Mouse (Mus musculus) forebrain, postnatal 0 days (tissue): ENCODE results near the gene Zfp715. TPM values are rescaled to one million over a fixed set of nuclear protein-coding genes. Genes with fewer than 3 reads are reported as not detected.
"Not testable (repeated sequence)": the region's sequence is repeated elsewhere in the genome, so short reads cannot be mapped to it uniquely, and the experiment has no call there.

Experiments used
- ATAC-seq: fragments of 200-750 bp; cut with Nextera tagmentation; 2 replicates; pipeline ENCODE4 v1.8.0; 2017; ENCODE audit warnings: mild to moderate bottlenecking, moderate library complexity
- DNase-seq: peaks from one replicate; pipeline ENCODE4 v3.0.0-alpha.2; 2015
- H3K27ac ChIP-seq: fragments of 300-500 bp; sonication (generic); 2 replicates; pipeline ENCODE4 v1.5.1; 2014; ENCODE audit warnings: low read depth, mild to moderate bottlenecking, antibody characterized with exemption, low read length, moderate library complexity, mixed read lengths
- H3K27me3 ChIP-seq: fragments of 300-500 bp; sonication (generic); 2 replicates; pipeline ENCODE4 v1.6.1; 2014; ENCODE audit warnings: mild to moderate bottlenecking, low read length, mixed read lengths; ENCODE audit not compliant: insufficient read depth
- H3K36me3 ChIP-seq: fragments of 300-500 bp; sonication (generic); 2 replicates; pipeline ENCODE4 v1.6.1; 2014; ENCODE audit warnings: mild to moderate bottlenecking, moderate library complexity; ENCODE audit not compliant: insufficient read depth
- H3K4me1 ChIP-seq: fragments of 300-500 bp; sonication (generic); 2 replicates; pipeline ENCODE4 v1.6.1; 2014; ENCODE audit warnings: antibody characterized with exemption; ENCODE audit not compliant: insufficient read depth
- H3K4me2 ChIP-seq: fragments of 300-500 bp; sonication (generic); 2 replicates; pipeline ENCODE4 v1.6.1; 2014; ENCODE audit warnings: low read depth, mild to moderate bottlenecking, moderate library complexity
- H3K4me3 ChIP-seq: fragments of 300-500 bp; sonication (generic); 2 replicates; pipeline ENCODE4 v1.5.1; 2014; ENCODE audit warnings: low read depth, low read length, mixed read lengths
- H3K9ac ChIP-seq: fragments of 300-500 bp; sonication (generic); 2 replicates; pipeline ENCODE4 v1.6.1; 2014; ENCODE audit warnings: mild to moderate bottlenecking
- H3K9me3 ChIP-seq: fragments of 300-500 bp; sonication (generic); 2 replicates; pipeline ENCODE4 v1.6.1; 2016; ENCODE audit warnings: low read length
- CTCF ChIP-seq: sonication (generic); IDR thresholded peaks from 2 replicates; pipeline ENCODE4 v1.5.1; 2016; ENCODE audit warnings: antibody characterized with exemption, control low read depth, low read depth
- WGBS: fragments of 180-500 bp; shearing (Covaris S2); extraction: QIAGEN DNeasy Blood & Tissue Kit; methylation state at CpG from one replicate; pipeline ENCODE4 v1.1.7; 2014; 5-methylcytosine and 5-hydroxymethylcytosine counted together
- polyA plus RNA-seq: library from polyadenylated mRNA; unstranded; fragments of >200 nt; fragmentation: Nextera tagmentation; extraction: Ambion mirVana; gene quantifications from 2 replicates; pipeline ENCODE4 v1.2.1, GENCODE M21; 2015
- total RNA-seq: library from RNA; depleted of rRNA; stranded (reverse); fragments of >200 nt; gene quantifications from 2 replicates; pipeline ENCODE4 v1.2.3, GENCODE M21; 2014; rRNA removed

The Zfp715 gene
- total and polyA plus RNA-seq, 2 experiments from 2014 or later, result 17.3 to 35.9 TPM

GRCm38 (mm10) chr7:43253540-43253939 lies 59.6 kb downstream of the Zfp715 start:
- Histone ChIP-seq H3K9me3 (0 out of 2 replicates have a peak, but pooled peaks cover 4% of the 10 kb centered on the region), H3K27me3 (no peaks in the 10 kb centered on the region), H3K27ac (no peak overlapping the region), H3K4me2 (no peak overlapping the region), H3K9ac (no peak overlapping the region), H3K4me3 (no peak overlapping the region), H3K4me1 (no peaks in the 10 kb centered on the region), H3K36me3 (no peaks in the 10 kb centered on the region)
- DNase-seq, result no peak
- 85% methylated on average over 7 of the region's 7 CpGs for WGBS
- TF ChIP-seq CTCF, result no peak
- no peak for ATAC-seq

DNA sequence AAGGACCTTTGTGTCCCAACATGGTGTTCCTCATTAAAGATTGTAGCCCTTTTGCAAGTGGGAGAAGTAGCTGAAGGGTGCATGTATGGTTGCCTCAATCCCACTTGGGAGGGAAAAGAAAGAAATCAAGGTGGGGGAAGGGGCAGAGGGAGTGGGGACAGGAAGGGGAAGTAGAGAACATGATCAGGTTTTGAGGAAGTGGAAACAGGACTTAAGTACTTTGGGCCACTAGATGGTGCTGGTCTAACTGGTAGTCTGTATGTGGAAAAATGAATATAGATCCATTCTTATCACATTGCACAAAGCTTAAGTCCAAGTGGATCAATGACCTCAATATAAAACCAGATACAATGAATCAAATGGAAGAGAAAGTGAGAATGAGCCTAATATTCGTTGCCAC lies 62.4 kb downstream of the Zfp715 start:
- 85% methylated on average over 1 of the region's 1 CpGs for WGBS

More for the DNA sequence above, 62.4 kb downstream of the Zfp715 start:
- H3K27ac ChIP-seq, H3K4me1 ChIP-seq, H3K9ac ChIP-seq, H3K9me3 ChIP-seq, DNase-seq, ATAC-seq, H3K4me2 ChIP-seq, H3K27me3 ChIP-seq, H3K4me3 ChIP-seq, H3K36me3 ChIP-seq: not testable (repeated sequence)

Other genes with a start within 250 kb of the Zfp715 start
- gene Zfp936, start 199.1 kb downstream of the Zfp715 start, total RNA-seq, result not detected in 2 replicates
- gene Zfp936, start 199.1 kb downstream of the Zfp715 start, polyA plus RNA-seq, result not detected in 2 replicates
- 0.08 TPM in 1 of 2 replicates, not detected in the other for gene Siglecf, start 38.0 kb upstream of the Zfp715 start, total RNA-seq
- 0.16 and 0.25 TPM in 2 replicates for gene Siglecf, start 38.0 kb upstream of the Zfp715 start, polyA plus RNA-seq
- gene Siglecg, start 94.9 kb upstream of the Zfp715 start, total RNA-seq, result not detected in 2 replicates
- gene Siglecg, start 94.9 kb upstream of the Zfp715 start, polyA plus RNA-seq, result 0.09 TPM in 1 of 2 replicates, not detected in the other
- gene Lim2, start 114.4 kb upstream of the Zfp715 start, total RNA-seq, result not detected in 2 replicates
- not detected in 2 replicates for gene Lim2, start 114.4 kb upstream of the Zfp715 start, polyA plus RNA-seq
- gene Nkg7, start 123.8 kb upstream of the Zfp715 start, total RNA-seq, result not detected in 2 replicates
- gene Nkg7, start 123.8 kb upstream of the Zfp715 start, polyA plus RNA-seq, result not detected in 2 replicates
- not detected in 2 replicates for gene Cldnd2, start 127.5 kb upstream of the Zfp715 start, total RNA-seq
- not detected in 2 replicates for gene Cldnd2, start 127.5 kb upstream of the Zfp715 start, polyA plus RNA-seq
- 38.2 and 46.1 TPM in 2 replicates for gene Etfb, start 130.8 kb upstream of the Zfp715 start, total RNA-seq
- gene Etfb, start 130.8 kb upstream of the Zfp715 start, polyA plus RNA-seq, result 101 and 117 TPM in 2 replicates
- 0.31 and 3.7 TPM in 2 replicates for gene Gm45233, start 130.8 kb upstream of the Zfp715 start, total RNA-seq
- 0.30 TPM in 1 of 2 replicates, not detected in the other for gene Gm45233, start 130.8 kb upstream of the Zfp715 start, polyA plus RNA-seq
- gene Vsig10l, start 149.9 kb upstream of the Zfp715 start, total RNA-seq, result 4.2 and 16.9 TPM in 2 replicates
- gene Vsig10l, start 149.9 kb upstream of the Zfp715 start, polyA plus RNA-seq, result 8.1 and 13.8 TPM in 2 replicates
- 24.9 and 26.1 TPM in 2 replicates for gene Iglon5, start 176.8 kb upstream of the Zfp715 start, total RNA-seq
- 3.0 and 4.4 TPM in 2 replicates for gene Iglon5, start 176.8 kb upstream of the Zfp715 start, polyA plus RNA-seq
- not detected in 2 replicates for gene 4931406B18Rik, start 192.6 kb upstream of the Zfp715 start, total RNA-seq
- not detected in 2 replicates for gene 4931406B18Rik, start 192.6 kb upstream of the Zfp715 start, polyA plus RNA-seq
- gene Cd33, start 231.1 kb upstream of the Zfp715 start, total RNA-seq, result 0.77 and 1.0 TPM in 2 replicates
- 1.2 and 1.7 TPM in 2 replicates for gene Cd33, start 231.1 kb upstream of the Zfp715 start, polyA plus RNA-seq
- 12.4 and 12.6 TPM in 2 replicates for gene Zfp658, start 249.0 kb upstream of the Zfp715 start, total RNA-seq
- 1.6 and 3.1 TPM in 2 replicates for gene Zfp658, start 249.0 kb upstream of the Zfp715 start, polyA plus RNA-seq